Mouse (Mus musculus) liver, embryonic 15.5 days (tissue): ENCODE results near the gene Snrnp27. TPM values are rescaled to one million over a fixed set of nuclear protein-coding genes. Genes with fewer than 3 reads are reported as not detected.

ENCODE experiments used
- ATAC-seq: fragments of 200-750 bp; cut with Nextera tagmentation; 2 replicates; pipeline ENCODE4 v1.8.0; 2017; ENCODE audit warnings: moderate number of reproducible peaks, mild to moderate bottlenecking, moderate library complexity; ENCODE audit not compliant: insufficient read depth
- H3K27ac ChIP-seq: fragments of 300-500 bp; sonication (generic); replicated peaks from 2 replicates; pipeline ENCODE4 v1.5.1; 2015; ENCODE audit warnings: mild to moderate bottlenecking, inconsistent platforms
- H3K27me3 ChIP-seq: fragments of 300-500 bp; sonication (generic); 2 replicates; pipeline ENCODE4 v1.6.1; 2015; ENCODE audit warnings: mild to moderate bottlenecking, inconsistent platforms
- H3K36me3 ChIP-seq: fragments of 300-500 bp; sonication (generic); replicated peaks from 2 replicates; pipeline ENCODE4 v1.6.1; 2015; ENCODE audit warnings: moderate library complexity, mild to moderate bottlenecking, inconsistent platforms
- H3K4me1 ChIP-seq: fragments of 300-500 bp; sonication (generic); replicated peaks from 2 replicates; pipeline ENCODE4 v1.6.1; 2015; ENCODE audit warnings: inconsistent platforms
- H3K4me2 ChIP-seq: fragments of 300-500 bp; sonication (generic); 2 replicates; pipeline ENCODE4 v1.6.1; 2015; ENCODE audit warnings: moderate library complexity, mild to moderate bottlenecking, inconsistent platforms
- H3K4me3 ChIP-seq: fragments of 300-500 bp; sonication (generic); replicated peaks from 2 replicates; pipeline ENCODE4 v1.5.1; 2015; ENCODE audit warnings: mild to moderate bottlenecking, inconsistent platforms
- H3K9ac ChIP-seq: fragments of 300-500 bp; sonication (generic); 2 replicates; pipeline ENCODE4 v1.6.1; 2015; ENCODE audit warnings: moderate library complexity, mild to moderate bottlenecking, inconsistent platforms
- H3K9me3 ChIP-seq: fragments of 300-500 bp; sonication (generic); replicated peaks from 2 replicates; pipeline ENCODE4 v1.6.1; 2016; ENCODE audit warnings: inconsistent platforms
- WGBS: fragments of 180-500 bp; shearing (Covaris S2); methylation state at CpG from one replicate; pipeline ENCODE4 v1.1.7; 2015; ENCODE audit warnings: mixed read lengths; ENCODE audit not compliant: insufficient replicate concordance; 5-methylcytosine and 5-hydroxymethylcytosine counted together
- polyA plus RNA-seq: library from polyadenylated mRNA; unstranded; fragments of >200 nt; fragmentation: Nextera tagmentation; extraction: Ambion mirVana; gene quantifications from 2 replicates; pipeline ENCODE4 v1.2.1, GENCODE M21; 2015

The Snrnp27 gene
- 37.5 and 47.5 TPM in 2 replicates for polyA plus RNA-seq

DNA sequence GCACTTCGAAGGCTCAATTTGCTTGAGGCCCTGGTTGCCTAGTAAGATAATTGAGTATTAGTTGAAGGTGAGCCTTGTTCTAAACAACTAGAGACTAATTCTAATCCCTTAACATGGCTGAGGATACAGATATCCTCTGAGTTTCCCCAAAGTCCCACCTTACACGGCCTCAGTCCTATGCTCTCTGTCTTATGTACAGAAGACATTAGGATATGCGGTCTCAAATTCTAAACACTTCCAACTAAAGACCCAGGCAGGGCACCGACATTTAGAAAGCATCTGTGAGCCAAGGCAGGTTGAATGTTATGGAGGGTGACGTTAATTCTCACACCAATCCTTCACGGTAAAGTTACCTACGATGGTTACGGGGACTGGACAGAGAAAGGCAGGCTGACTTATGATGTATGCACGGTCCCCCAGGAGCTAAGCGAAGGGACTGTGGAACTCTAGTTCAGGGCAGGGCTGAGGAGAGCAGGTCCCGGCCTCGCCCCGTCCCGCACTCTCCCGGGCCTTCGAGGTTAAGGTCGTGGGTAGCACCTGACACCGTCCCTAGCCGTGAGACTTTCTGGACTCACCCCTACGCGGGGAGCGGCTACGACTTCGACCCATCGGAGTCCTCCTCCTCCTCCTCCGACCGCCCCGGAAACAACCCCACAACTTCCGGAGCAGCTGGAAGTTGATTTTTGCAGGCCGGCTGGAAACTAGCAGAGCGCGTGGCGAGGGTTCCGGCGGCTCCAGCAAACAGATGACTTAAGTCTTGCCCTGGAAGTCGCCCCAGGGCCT, at the start of gene Snrnp27:
Gene Snrnp27, minus strand, starts transcription at position 651 of the 783 bp plus-strand sequence.
- Histone ChIP-seq H3K9ac (peak within 1 kb of the TSS; percentile 90), H3K27me3 (no peaks in the 10 kb centered on the region), H3K4me2 (peak within 1 kb of the TSS; percentile 73), H3K27ac (peak within 1 kb of the TSS; percentile 89), H3K4me1 (peaks cover 26% of the 10 kb centered on the region), H3K9me3 (no peaks in the 10 kb centered on the region), H3K4me3 (peak within 1 kb of the TSS; percentile 85), H3K36me3 (peaks cover 31% of the 10 kb centered on the region)
- WGBS = 2% methylated on average over 36 of the region's 36 CpGs
- peak; percentile 96 for ATAC-seq

DNA sequence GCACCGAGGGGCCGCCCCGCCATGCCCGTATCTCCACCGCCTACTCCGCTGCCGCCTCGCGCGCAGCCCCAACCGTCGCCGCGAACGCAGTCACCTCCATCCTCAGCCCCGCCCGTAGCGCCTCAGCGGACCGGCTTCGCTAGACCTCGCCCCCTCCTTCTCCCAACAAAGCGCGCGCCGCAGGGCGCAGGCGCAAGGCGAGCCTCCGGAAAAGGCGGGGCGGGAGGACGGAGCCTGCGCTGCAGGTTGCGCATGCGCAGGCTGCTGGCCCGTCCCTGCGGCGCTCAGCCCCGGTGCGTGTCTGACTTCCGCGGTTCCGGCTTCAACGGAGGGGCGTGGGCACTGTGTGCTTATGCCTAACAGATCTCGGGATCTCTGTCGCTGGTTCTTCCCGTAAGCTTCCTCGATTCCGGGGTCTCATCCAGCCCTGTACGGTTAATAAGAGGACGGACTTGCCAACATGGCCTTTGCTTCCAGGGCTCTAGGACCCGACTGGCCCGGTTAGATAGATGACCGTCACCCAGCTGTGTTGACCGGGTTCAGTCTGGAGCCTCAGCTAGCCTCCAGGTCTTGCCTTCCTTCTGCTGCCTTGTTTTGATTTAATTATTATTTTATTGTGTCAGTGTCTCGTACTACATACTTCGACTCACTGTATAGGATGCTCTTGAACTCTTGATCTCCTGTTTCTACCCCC, 49.0 kb upstream of the Snrnp27 start, which contains the start of gene Gmcl1:
Gene Gmcl1, minus strand, starts transcription at position 201 of the 694 bp plus-strand sequence.
- peak within 1 kb of the TSS; percentile 100 for H3K4me2 ChIP-seq
- peak; percentile 97 for ATAC-seq
- no peaks in the 10 kb centered on the region for H3K9me3 ChIP-seq
- H3K27me3 ChIP-seq = no peaks in the 10 kb centered on the region
- no peaks in the 10 kb centered on the region for H3K36me3 ChIP-seq
- WGBS = under 1% methylated on average over 58 of the region's 59 CpGs
- peaks cover 28% of the 10 kb centered on the region for H3K4me1 ChIP-seq
- peak within 1 kb of the TSS; percentile 91 for H3K27ac ChIP-seq
- H3K9ac ChIP-seq = peak within 1 kb of the TSS; percentile 81
- H3K4me3 ChIP-seq = peak within 1 kb of the TSS; percentile 81

DNA sequence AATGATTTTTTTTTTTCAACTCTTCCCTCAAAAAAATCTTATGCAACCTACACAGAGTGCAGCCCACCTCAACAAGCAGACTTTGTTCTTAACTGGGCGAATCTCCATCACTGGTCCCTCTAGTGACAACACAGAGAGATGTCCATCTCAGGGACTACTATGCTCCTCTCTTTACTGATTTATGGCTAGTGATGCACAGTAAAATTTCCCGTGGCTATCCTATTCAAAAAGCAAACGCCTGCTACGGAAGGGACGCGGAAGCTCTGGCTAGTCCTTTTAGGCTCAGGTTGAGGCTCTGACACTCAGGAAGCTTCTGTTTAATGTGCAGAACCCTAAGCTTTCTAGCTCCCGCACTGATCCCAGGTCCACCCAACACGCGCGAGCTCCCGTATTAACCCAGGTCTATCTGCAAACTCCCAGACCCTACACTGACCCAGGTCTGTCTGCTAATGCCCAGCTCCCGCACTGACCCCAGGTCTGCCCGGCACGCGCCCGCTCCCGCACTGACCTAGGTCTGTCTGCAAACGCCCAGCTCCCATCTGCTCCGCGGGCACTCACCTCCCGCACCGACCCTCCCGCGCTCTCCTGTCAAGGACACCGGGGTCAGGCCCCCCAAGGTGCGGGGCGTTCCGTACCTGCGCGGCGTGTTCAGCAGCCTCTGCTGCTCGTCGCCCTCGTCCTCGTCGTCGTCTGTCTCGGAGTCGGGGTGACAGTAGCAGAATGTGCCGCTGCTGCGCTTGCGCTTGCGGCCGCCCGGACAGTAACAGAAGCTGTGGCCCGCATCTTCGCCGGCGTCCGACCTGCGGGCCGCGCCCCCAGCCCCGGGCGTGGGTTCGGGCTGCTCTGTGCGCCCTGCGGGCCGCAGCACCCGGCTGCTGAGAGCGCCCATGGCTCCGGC, 48.2 kb upstream of the Snrnp27 start:
- peak overlapping the region; percentile 91 for H3K27ac ChIP-seq
- H3K9me3 ChIP-seq = no peaks in the 10 kb centered on the region
- peak overlapping the region; percentile 81 for H3K4me3 ChIP-seq
- WGBS = 1% methylated on average over 62 of the region's 62 CpGs
- no peaks in the 10 kb centered on the region for H3K27me3 ChIP-seq
- peaks cover 28% of the 10 kb centered on the region for H3K4me1 ChIP-seq
- peak overlapping the region; percentile 81 for H3K9ac ChIP-seq
- no peaks in the 10 kb centered on the region for H3K36me3 ChIP-seq
- peak overlapping the region; percentile 100 for H3K4me2 ChIP-seq
- ATAC-seq = peak; percentile 40

DNA sequence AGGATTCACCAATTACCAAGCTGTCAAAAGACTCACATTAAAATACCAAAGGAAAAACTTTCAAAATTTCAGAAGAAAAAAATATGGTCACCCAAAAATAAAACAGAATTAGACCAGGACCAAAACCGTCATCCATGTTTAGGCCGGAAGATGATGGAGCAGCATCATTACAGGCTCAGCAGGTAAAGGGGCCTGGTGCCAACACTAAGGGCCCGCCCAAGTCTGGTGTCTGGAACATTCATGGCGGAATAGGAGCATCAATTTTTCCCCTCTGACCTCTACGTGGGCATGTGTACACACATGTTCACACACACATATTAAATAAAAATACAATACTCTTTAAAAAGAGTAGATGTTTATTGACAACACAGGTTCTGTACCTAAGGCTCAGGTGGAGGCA, 44.4 kb upstream of the Snrnp27 start:
- Histone ChIP-seq H3K9ac (no peak overlapping the region), H3K9me3 (no peaks in the 10 kb centered on the region), H3K4me2 (no peak overlapping the region), H3K4me1 (peaks cover 15% of the 10 kb centered on the region), H3K27me3 (no peaks in the 10 kb centered on the region), H3K4me3 (no peak overlapping the region), H3K36me3 (peaks cover 3% of the 10 kb centered on the region; the same call in 1 of the 2 replicates), H3K27ac (no peak overlapping the region)
- WGBS = 75% methylated on average over 5 of the region's 5 CpGs
- ATAC-seq = no peak

DNA sequence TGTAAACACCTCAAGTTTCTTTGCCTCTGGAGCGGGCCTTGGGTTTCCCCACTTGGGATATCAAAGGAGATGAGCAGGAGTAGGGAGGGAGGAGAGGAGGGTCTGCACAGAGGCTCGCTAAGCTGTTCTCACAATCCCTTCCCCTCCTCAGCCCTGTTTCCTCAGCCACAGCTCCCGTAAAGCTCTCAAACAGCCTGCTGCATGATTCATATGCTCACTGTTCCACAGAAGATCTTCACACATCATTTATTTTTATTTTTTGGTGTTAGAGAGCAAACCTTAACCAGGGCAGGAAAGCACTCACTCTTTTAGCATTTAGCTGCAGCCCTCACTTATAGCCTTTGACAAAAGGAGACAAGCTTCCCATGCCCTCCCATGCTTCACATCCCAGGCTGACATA, 37.7 kb upstream of the Snrnp27 start:
- no peaks in the 10 kb centered on the region for H3K27me3 ChIP-seq
- no peak overlapping the region for H3K9ac ChIP-seq
- no peak overlapping the region for H3K4me2 ChIP-seq
- no peak for ATAC-seq
- H3K9me3 ChIP-seq = no peaks in the 10 kb centered on the region
- no peak overlapping the region for H3K4me3 ChIP-seq
- WGBS = 66% methylated on average over 3 of the region's 3 CpGs
- peaks cover 15% of the 10 kb centered on the region; the same call in 1 of the 2 replicates for H3K36me3 ChIP-seq
- H3K4me1 ChIP-seq = no peaks in the 10 kb centered on the region
- no peak overlapping the region for H3K27ac ChIP-seq

DNA sequence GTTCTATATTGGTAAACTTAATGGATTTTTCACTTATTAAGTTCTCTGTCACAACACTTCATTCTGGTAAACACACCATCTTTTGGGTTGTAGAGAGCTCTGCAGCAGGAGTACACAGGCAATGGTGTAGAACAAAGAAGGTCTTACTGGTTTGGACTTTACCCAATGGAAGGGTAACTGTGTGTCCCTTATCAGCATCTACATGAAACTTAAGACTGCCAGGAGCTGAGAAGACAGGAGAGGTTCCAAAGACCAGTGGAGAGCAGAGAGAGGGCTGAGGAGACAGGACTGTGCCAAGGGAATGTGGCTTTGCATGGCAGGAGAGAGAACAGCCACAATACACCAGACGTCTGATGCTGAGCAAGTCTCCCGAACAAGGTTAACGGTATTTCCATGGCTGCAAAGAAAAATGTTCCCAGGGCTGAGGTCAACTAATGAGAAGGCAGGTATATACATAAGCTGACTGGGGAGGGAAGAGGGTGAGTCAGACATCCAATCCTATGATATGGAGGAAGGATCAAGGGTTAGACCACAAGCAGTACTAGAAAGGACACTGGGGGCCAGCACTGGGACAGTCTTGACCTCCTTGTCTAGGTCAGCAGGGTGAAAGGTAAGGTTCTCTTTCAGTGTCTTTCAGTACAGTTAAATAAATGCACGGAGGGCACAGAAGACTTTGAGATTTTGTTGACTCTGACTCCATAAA, 23.9 kb upstream of the Snrnp27 start:
- no peak for ATAC-seq
- Histone ChIP-seq H3K4me1 (0 out of 2 replicates have a peak, but pooled peaks cover 2% of the 10 kb centered on the region), H3K9ac (no peak overlapping the region)

DNA sequence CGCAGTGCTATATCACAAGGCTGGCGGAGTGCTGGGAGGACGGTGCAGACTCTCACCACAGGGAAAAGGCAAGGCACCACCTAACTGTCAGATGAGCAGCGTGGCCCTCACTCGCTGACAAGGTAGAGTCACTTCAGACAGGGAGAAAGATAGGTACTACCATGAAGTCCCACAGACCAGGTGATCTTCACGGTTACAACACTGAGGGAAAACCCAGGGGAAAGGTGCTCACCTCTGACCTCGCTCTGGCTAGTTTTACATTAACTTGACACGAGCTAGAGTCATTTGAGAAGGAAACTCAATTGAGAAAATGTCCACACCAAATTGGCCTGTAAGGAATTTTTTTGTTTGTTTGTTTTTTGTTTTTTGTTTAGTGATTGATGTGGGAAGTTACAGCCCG, 18.3 kb upstream of the Snrnp27 start:
- Histone ChIP-seq H3K9me3 (no peaks in the 10 kb centered on the region), H3K4me3 (no peak overlapping the region), H3K36me3 (peaks cover 37% of the 10 kb centered on the region), H3K4me1 (peaks cover 6% of the 10 kb centered on the region; the same call in 1 of the 2 replicates), H3K9ac (no peak overlapping the region), H3K27me3 (no peaks in the 10 kb centered on the region), H3K27ac (0 out of 2 replicates have a peak overlapping the region, but pooled peaks have one; percentile 39), H3K4me2 (no peak overlapping the region)
- peak; percentile 51 for ATAC-seq
- 70% methylated on average over 9 of the region's 9 CpGs for WGBS

More for the DNA sequence above, 23.9 kb upstream of the Snrnp27 start:
- Histone ChIP-seq H3K4me2 (no peak overlapping the region), H3K36me3 (peaks cover 14% of the 10 kb centered on the region; the same call in 1 of the 2 replicates), H3K27ac (no peak overlapping the region), H3K27me3 (no peaks in the 10 kb centered on the region), H3K9me3 (no peaks in the 10 kb centered on the region), H3K4me3 (no peak overlapping the region)
- 80% methylated on average over 4 of the region's 4 CpGs for WGBS

DNA sequence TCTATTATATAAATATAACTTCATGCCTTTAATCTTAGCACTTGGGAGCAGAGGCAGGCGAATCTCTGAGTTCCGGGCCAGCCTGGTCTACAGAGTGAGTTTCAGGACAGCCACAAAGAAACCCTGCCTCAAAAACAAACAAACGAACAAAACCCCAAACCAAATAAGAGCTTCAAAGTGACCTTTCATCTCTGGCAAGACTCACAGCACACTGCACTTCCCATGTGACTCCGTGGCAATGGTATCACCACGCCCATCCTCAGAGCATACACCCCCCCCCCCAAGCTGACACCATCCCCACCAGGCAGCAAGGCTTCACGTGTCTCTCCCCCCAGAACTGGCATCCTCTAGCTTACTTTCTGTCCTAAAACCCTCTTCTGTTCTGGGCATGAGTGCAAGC, 13.6 kb upstream of the Snrnp27 start:
- Histone ChIP-seq H3K9ac (no peak overlapping the region), H3K27ac (0 out of 2 replicates have a peak overlapping the region, but pooled peaks have one; percentile 43), H3K4me3 (no peak overlapping the region), H3K27me3 (no peaks in the 10 kb centered on the region), H3K4me1 (peaks cover 4% of the 10 kb centered on the region; the same call in 1 of the 2 replicates), H3K9me3 (no peaks in the 10 kb centered on the region), H3K36me3 (peaks cover 45% of the 10 kb centered on the region), H3K4me2 (no peak overlapping the region)
- no peak for ATAC-seq
- 63% methylated on average over 6 of the region's 6 CpGs for WGBS

DNA sequence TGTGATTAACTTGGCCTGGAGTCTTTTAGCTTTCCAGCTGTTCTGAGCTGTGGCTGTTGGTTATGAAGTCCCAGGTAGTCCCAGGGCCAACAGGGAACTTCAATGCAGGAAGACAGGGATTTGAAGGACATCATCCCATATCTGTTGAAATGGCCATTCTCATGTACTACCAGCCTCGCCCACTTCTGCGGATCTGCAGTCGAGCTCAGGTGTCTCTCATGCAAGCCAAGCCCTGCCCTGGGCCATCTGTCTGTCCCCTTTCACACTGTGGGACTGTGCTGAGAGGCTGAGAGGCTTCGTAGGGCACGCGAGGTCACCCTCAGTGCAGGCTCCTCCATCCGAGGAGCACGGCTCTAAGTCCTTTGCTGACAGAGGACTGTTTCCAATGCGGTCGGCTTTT, 11.9 kb upstream of the Snrnp27 start:
- Histone ChIP-seq H3K4me2 (no peak overlapping the region), H3K9ac (no peak overlapping the region), H3K36me3 (peaks cover 37% of the 10 kb centered on the region), H3K4me3 (no peak overlapping the region), H3K4me1 (peaks cover 4% of the 10 kb centered on the region; the same call in 1 of the 2 replicates), H3K27me3 (no peaks in the 10 kb centered on the region), H3K27ac (no peak overlapping the region), H3K9me3 (no peaks in the 10 kb centered on the region)
- WGBS = 84% methylated on average over 10 of the region's 10 CpGs
- ATAC-seq = no peak

DNA sequence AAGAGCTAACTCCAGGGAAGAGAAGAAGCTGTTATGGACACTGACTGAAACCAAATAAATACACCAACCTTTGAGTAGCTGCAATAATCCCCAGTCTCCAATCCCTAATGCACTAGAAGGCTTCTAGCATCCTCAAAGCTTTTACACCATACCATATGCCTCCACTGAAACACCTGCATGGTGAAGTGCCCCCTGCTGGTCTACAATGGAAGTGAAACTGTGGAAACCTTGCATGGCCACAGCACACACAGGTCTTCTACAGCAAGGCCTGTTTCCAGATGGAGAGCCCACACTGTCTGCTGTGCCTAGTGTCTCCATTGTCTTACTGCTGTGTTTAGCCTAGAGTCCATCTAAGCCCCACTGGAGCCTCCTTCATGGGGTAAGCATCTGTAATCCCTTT, 10.1 kb upstream of the Snrnp27 start:
- Histone ChIP-seq H3K27ac (no peak overlapping the region), H3K9ac (no peak overlapping the region), H3K27me3 (no peaks in the 10 kb centered on the region), H3K4me3 (no peak overlapping the region), H3K9me3 (no peaks in the 10 kb centered on the region), H3K4me2 (no peak overlapping the region), H3K36me3 (peaks cover 22% of the 10 kb centered on the region), H3K4me1 (peaks cover 8% of the 10 kb centered on the region)
- no peak for ATAC-seq
